Mouse (Mus musculus) adrenal gland, adult (tissue): Measurements from ENCODE around the gene Cyp2j7.
"Not testable (repeated sequence)": the region's sequence is repeated elsewhere in the genome, so short reads cannot be mapped to it uniquely, and the experiment has no call there.

Experiments used
- DNase-seq, 2 experiments: peaks; one replicate each; pipeline ENCODE4 v3.0.0; 2022 to 2023; ENCODE audit warnings: low spot score in 1 of 2; ENCODE audit not compliant: inconsistent age in 2 of 2

The Cyp2j7 gene

DNA sequence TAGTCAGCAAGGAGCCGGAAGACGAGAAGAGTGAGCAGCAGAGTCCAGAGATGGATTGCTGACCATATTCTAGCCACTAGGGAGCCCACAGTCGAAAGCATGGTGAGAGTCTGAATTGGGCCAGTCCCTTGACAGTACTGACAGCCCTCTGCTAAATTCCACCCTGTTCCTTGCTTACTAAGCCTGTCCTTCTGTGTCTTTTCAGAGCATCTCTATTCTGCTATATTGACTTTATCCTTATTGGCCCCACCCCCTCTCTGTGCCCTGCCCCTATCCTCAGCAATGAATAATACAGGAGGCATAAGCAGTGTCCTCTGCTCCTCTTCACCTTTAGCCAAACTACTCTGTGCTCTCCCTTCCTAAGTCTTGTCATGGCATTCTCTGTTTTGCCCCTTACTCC lies at the start of gene Cyp2j7:
Gene Cyp2j7, minus strand, starts transcription at position 101 of the 400 bp plus-strand sequence.
- DNase-seq = no peak

DNA sequence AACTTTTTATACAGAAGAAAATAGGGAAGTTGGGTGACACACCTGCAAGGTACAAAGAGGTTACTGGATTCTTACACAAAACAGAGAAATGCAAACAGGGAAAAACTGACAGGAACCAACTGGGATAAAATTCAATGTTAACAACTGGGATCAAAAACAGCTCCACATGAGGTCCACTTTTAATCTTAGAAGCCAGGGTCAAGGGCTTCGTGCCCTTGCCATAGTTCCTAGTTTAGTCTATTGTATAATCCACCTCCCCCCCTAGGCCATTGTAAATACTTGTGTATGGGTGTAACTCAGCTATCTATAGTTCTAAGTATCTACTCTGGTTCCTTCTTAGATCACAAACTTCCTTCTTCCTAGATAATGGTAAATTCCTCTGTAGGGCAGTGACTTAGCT lies 40.4 kb upstream of the Cyp2j7 start:
- DNase-seq = not testable (repeated sequence)

DNA sequence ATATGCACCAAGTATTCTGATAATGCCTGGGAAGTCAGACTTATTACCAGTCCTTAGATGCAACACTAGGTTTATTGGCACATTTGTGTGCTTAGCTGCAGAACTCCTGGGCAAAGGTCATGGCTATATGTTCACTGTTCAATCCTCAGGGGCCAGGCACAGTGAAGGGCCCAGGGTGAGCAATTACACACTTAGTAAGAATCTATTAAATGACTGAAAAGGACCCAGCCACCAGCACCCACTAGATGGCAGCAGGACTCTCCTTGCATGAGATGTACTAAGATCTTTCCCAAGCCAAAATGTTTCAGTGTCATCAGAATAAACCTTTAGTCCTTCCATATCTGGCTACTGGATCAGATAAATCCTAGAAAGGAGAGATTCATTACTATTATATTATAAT lies 37.4 kb upstream of the Cyp2j7 start:
- peak; percentile 31 to 73 for DNase-seq

DNA sequence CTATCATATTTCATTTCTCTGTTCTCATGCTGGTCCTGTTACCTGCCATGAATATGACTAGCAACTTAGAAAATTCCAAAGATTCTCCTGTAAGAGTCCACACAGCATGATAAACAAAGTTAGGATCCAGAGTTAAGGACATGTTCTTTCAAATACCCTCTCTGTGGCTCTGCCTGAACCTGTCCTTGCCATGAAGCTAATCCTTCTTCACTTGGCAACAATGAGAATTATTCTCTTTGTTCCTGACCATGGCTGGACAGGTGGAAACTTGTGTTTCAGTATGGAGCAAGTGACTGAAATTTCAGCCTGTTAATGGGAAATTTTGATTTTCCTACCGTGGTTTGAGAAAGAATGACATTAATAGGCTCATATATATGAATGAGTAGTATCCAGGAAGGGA lies 39.8 kb downstream of the Cyp2j7 start:
- no peak for DNase-seq

DNA sequence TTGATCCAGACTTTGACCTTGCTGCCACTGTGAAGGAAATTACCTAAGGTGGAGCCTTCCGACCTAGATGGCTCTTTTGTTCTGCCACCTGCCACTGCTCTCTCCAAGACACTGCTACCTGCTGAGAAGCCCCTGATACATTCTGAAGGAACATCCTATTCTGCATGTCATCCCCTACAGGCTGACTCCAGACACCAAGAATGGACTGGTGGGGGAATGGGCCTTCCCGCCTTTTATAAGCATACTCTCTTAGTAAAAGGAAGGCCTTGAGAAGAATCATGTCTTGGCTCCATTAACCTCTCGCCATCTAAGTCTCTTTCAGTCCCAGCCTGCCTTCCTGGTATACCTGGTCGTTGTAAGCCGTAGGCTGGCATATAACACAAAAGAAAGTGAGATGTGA lies 47.1 kb downstream of the Cyp2j7 start:
- DNase-seq = not testable (repeated sequence)

DNA sequence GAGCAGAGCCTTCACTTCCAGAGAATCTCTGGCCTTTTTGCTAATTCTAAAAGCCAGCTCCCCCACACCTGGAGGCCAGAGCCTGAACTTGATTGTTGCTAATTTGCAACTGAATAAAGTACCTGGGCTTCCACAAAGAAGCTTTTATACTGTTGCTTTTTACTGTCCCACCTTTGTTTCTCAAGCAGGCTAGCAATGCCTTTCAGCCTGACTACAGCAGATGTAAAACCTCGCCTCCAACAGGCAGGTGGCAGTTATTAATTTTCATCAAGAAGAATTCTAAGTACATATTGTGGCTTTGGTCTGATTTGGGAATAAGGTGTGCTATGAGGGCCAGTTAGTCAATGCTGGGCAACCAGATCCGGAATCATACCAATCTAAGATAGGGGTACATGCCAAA lies 47.8 kb downstream of the Cyp2j7 start:
- not testable (repeated sequence) for DNase-seq

DNA sequence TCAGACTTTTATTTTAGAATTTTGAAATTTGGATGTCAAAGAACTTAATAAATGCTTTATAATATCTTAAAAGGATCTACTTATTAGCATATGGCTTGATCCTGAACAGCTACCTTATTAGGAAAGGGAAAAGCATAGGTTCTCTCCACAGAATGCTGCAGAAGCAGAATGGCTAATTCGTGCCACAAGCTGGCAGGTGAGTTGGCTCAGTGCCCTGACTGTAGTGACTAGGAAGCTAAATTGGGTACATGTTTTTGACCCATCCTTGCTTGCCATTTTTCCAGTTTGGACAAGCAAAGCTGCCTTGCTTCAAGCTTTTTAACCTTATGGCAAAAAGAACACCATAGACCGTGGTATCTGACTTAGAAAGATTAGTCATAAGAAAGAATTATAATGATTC lies 48.3 kb downstream of the Cyp2j7 start:
- not testable (repeated sequence) for DNase-seq

DNA sequence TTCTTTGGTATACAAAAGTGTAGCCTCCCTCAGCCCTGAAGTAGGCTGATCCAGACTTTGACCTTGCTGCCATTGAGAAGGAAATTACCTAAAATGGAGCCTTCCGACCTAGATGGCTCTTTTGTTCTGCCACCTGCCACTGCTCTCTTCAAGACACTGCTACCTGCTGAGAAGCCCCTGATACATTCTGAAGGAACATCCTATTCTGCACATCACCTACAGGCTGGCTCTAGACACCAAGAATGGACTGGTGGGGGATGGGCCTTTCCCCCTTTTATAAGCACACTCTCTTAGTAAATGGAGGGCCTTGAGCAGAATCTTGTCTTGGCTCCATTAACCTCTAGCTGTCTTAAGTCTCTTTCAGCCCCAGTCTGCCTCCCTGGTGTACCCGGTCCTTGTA lies 51.7 kb downstream of the Cyp2j7 start:
- DNase-seq = not testable (repeated sequence)

DNA sequence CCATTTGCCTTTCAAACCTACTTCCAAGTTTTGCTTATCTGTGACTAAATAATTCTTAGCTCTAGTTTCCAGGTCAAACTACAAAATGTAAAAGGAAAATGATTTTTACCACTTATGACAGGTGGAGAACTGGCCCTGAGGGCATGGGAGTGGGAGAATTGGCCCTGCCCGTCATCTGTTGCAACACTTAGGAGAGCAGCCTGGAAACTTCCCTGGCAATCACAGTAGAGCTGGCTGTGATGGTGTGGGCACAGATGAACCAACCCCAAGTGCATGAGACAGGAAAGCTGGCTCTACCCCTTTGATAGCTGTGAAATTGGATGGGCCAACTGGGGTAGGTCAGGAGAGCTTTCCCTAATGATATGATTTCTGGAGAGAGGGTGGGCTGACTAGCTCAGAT lies 73.6 kb downstream of the Cyp2j7 start:
- peak in 1 of 2 experiments; percentile 35 for DNase-seq

DNA sequence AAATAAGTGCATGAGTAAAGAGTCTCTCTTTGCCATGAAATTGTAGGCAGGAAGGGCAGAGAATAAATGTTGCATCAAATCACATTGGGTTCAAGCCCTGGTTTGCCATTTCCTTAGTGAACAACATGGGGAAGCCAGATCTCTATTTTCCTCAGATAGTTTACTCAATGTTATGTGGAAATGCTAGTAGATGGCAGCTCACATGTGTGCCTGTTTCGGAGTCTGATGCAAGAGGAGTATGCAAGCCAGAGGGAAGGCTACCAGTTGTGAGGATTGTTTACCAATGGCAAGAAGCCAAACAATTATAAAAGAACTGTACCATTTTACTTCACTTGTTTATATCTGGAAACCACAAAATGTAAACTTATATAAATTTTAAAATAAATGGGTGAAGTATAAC lies 74.9 kb downstream of the Cyp2j7 start:
- no peak for DNase-seq
